In genomic region chr5:13413915-13414525, GRCm38 (mm10) we compare ENCODE assay signal across 21 mouse cellular contexts.
DNase-seq lines count a peak whose midpoint lies in the region; ATAC-seq and TF ChIP-seq lines count a peak whose summit lies in the region.
"Had no signal": no experiment of that assay in that cellular context is flagged by ENCODE, and none has a peak within 500 bp of the region (broad histone marks: within the 10 kb centered on the region; RNA-seq: fewer than 3 reads in every experiment).

No protein-coding gene starts in this region.

- no peak overlapping the region for H3K4me3 ChIP-seq in hindbrain, embryonic 11.5 days (ENCODE audit: low read depth, low read length)
- no peak overlapping the region for H3K4me3 ChIP-seq in hindbrain, postnatal 0 days (ENCODE audit: low read length)
- H3K4me3 ChIP-seq in neural tube, embryonic 12.5 days, result no peak overlapping the region
- H3K4me3 ChIP-seq in forebrain, embryonic 16.5 days (replicated peaks; ENCODE audit: low read length), result no peak overlapping the region
- H3K4me3 ChIP-seq: embryonic facial prominence, embryonic 10.5 days; heart, adult 2 months; heart, embryonic 12.5 days; hindbrain, embryonic 10.5 days had no signal

- DNase-seq in hindbrain, embryonic 11.5 days (ENCODE audit: low spot score), result no peak
- no peak for DNase-seq in hindbrain, postnatal 0 days (ENCODE audit: low spot score)
- no peak for DNase-seq in neural tube, embryonic 10.5 days (ENCODE audit: extremely low spot score, low spot score)
- no peak for DNase-seq in kidney, adult 11 months
- no peak for DNase-seq in lung, postnatal 14 days
- DNase-seq: adrenal gland, postnatal 14 days; cerebellum, adult 18-20 months; cerebellum, adult 9-11 months; cerebellum, postnatal 36 days; gastrocnemius, postnatal 14 days; heart, adult 2 months had no signal

- H3K4me1 ChIP-seq in hindbrain, embryonic 11.5 days (replicated peaks; ENCODE audit: control insufficient read depth, insufficient read depth, low read length), result no peaks in the 10 kb centered on the region
- H3K4me1 ChIP-seq in hindbrain, postnatal 0 days (ENCODE audit: insufficient read depth, low read length), result no peaks in the 10 kb centered on the region
- no peaks in the 10 kb centered on the region for H3K4me1 ChIP-seq in neural tube, embryonic 12.5 days
- H3K4me1 ChIP-seq in forebrain, embryonic 16.5 days (replicated peaks; ENCODE audit: control insufficient read depth, insufficient read depth, low read length), result peaks cover 3% of the 10 kb centered on the region
- H3K4me1 ChIP-seq: embryonic facial prominence, embryonic 10.5 days; heart, embryonic 12.5 days; hindbrain, embryonic 10.5 days had no signal

- TF ChIP-seq CTCF in hindbrain, postnatal 0 days (IDR thresholded peaks at IDR 0.05; ENCODE audit: low read depth), result no peak

- no peaks in the 10 kb centered on the region for H3K27me3 ChIP-seq in hindbrain, embryonic 11.5 days (ENCODE audit: control insufficient read depth, insufficient read depth, low read length)
- H3K27me3 ChIP-seq in hindbrain, postnatal 0 days (ENCODE audit: insufficient read depth, low read length), result no peaks in the 10 kb centered on the region
- H3K27me3 ChIP-seq in neural tube, embryonic 12.5 days (replicated peaks), result no peaks in the 10 kb centered on the region
- H3K27me3 ChIP-seq in forebrain, embryonic 16.5 days (replicated peaks; ENCODE audit: control insufficient read depth, insufficient read depth, low read length), result no peaks in the 10 kb centered on the region
- H3K27me3 ChIP-seq: CH12.LX; heart, embryonic 12.5 days; Patski had no signal

- H3K36me3 ChIP-seq in hindbrain, embryonic 11.5 days (ENCODE audit: control insufficient read depth, insufficient read depth, low read length), result no peaks in the 10 kb centered on the region
- H3K36me3 ChIP-seq in hindbrain, postnatal 0 days (ENCODE audit: insufficient read depth, low read length), result no peaks in the 10 kb centered on the region
- no peaks in the 10 kb centered on the region for H3K36me3 ChIP-seq in neural tube, embryonic 12.5 days
- no peaks in the 10 kb centered on the region for H3K36me3 ChIP-seq in forebrain, embryonic 16.5 days (ENCODE audit: control insufficient read depth, insufficient read depth)
- H3K36me3 ChIP-seq: embryonic facial prominence, embryonic 10.5 days; heart, embryonic 12.5 days; hindbrain, embryonic 10.5 days had no signal

- peak; percentile 54; the same call in 1 of the 2 replicates for ATAC-seq in hindbrain, embryonic 11.5 days (ENCODE audit: low FRiP score)
- ATAC-seq in hindbrain, postnatal 0 days, result no peak
- ATAC-seq in neural tube, embryonic 12.5 days (ENCODE audit: low FRiP score, low read depth), result peak; percentile 48; the same call in 1 of the 2 replicates
- peak; percentile 75 for ATAC-seq in forebrain, embryonic 16.5 days
- ATAC-seq: activated CD4-positive, CD25-positive, alpha-beta regulatory T cell, adult 4 months; inflammation-experienced regulatory T-cells, adult 6 months; intestine, postnatal 0 days; Patski had no signal

- H3K9ac ChIP-seq in hindbrain, embryonic 11.5 days (ENCODE audit: low read depth, low read length), result no peak overlapping the region
- H3K9ac ChIP-seq in hindbrain, postnatal 0 days (replicated peaks; ENCODE audit: low read length), result no peak overlapping the region
- no peak overlapping the region for H3K9ac ChIP-seq in neural tube, embryonic 12.5 days
- H3K9ac ChIP-seq in forebrain, embryonic 16.5 days (replicated peaks; ENCODE audit: low read depth, low read length), result no peak overlapping the region
- H3K9ac ChIP-seq: heart, embryonic 12.5 days had no signal

- H3K4me2 ChIP-seq in hindbrain, embryonic 11.5 days (replicated peaks; ENCODE audit: low read depth, low read length), result no peak overlapping the region
- H3K4me2 ChIP-seq in hindbrain, postnatal 0 days (ENCODE audit: low read depth, low read length), result no peak overlapping the region
- no peak overlapping the region for H3K4me2 ChIP-seq in neural tube, embryonic 12.5 days (replicated peaks)
- no peak overlapping the region for H3K4me2 ChIP-seq in forebrain, embryonic 16.5 days (ENCODE audit: low read length)
- H3K4me2 ChIP-seq: heart, embryonic 12.5 days had no signal

- H3K27ac ChIP-seq in hindbrain, embryonic 11.5 days (ENCODE audit: low read depth, low read length), result no peak overlapping the region
- H3K27ac ChIP-seq in hindbrain, postnatal 0 days, result no peak overlapping the region
- H3K27ac ChIP-seq in neural tube, embryonic 12.5 days, result no peak overlapping the region
- H3K27ac ChIP-seq in forebrain, embryonic 16.5 days (ENCODE audit: low read length), result no peak overlapping the region
- H3K27ac ChIP-seq: embryonic facial prominence, embryonic 10.5 days; heart, adult 2 months; hindbrain, embryonic 10.5 days had no signal

- WGBS in hindbrain, embryonic 11.5 days, result 44% methylated on average over 2 of the region's 2 CpGs
- 53% methylated on average over 2 of the region's 2 CpGs for WGBS in hindbrain, postnatal 0 days
- WGBS in neural tube, embryonic 12.5 days, result 37% methylated on average over 2 of the region's 2 CpGs
- 7% methylated on average over 2 of the region's 2 CpGs for WGBS in forebrain, embryonic 16.5 days

- no peaks in the 10 kb centered on the region for H3K9me3 ChIP-seq in hindbrain, embryonic 11.5 days (ENCODE audit: control insufficient read depth, low read length)
- H3K9me3 ChIP-seq in hindbrain, postnatal 0 days (ENCODE audit: low read length), result no peaks in the 10 kb centered on the region
- H3K9me3 ChIP-seq in neural tube, embryonic 12.5 days, result no peaks in the 10 kb centered on the region
- no peaks in the 10 kb centered on the region for H3K9me3 ChIP-seq in forebrain, embryonic 16.5 days (ENCODE audit: control insufficient read depth, low read length)
- H3K9me3 ChIP-seq: embryonic facial prominence, embryonic 10.5 days; heart, embryonic 12.5 days; hindbrain, embryonic 10.5 days had no signal
